Mouse (Mus musculus) testis, adult 2 months (tissue): ENCODE results near the gene Fam92b. TPM values are rescaled to one million over a fixed set of nuclear protein-coding genes. Genes with fewer than 3 reads are reported as not detected.

Source experiments
- H3K27ac ChIP-seq: fragments of 200-500 bp; 2 replicates; pipeline ENCODE4 v1.5.1; 2012; ENCODE audit warnings: low read depth, low read length; ENCODE audit not compliant: control insufficient read depth, insufficient read depth
- H3K27me3 ChIP-seq: fragments of 200-500 bp; 2 replicates; pipeline ENCODE4 v1.6.1; 2012; ENCODE audit warnings: mild to moderate bottlenecking, low read length, moderate library complexity; ENCODE audit not compliant: control insufficient read depth, insufficient read depth
- H3K36me3 ChIP-seq: fragments of 200-500 bp; 2 replicates; pipeline ENCODE4 v1.6.1; 2012; ENCODE audit warnings: mild to moderate bottlenecking, low read length; ENCODE audit not compliant: control insufficient read depth, insufficient read depth
- H3K4me1 ChIP-seq: fragments of 200-500 bp; 2 replicates; pipeline ENCODE4 v1.6.1; 2012; ENCODE audit warnings: low read length; ENCODE audit not compliant: control insufficient read depth, insufficient read depth
- H3K4me3 ChIP-seq: fragments of 200-500 bp; 2 replicates; pipeline ENCODE4 v1.5.1; 2012; ENCODE audit warnings: low read depth, mild to moderate bottlenecking, low read length, moderate library complexity, mixed read lengths; ENCODE audit not compliant: control insufficient read depth
- CTCF ChIP-seq: fragments of 200-500 bp; IDR thresholded peaks from 2 replicates; pipeline ENCODE4 v1.5.1; 2012; ENCODE audit warnings: low read depth, mild to moderate bottlenecking, inconsistent platforms, low read length, moderate library complexity; ENCODE audit not compliant: control insufficient read depth, insufficient read depth, insufficient replicate concordance
- POLR2A ChIP-seq: fragments of 200-500 bp; IDR thresholded peaks from 2 replicates; pipeline ENCODE4 v1.6.1; 2012; ENCODE audit warnings: low read depth, mild to moderate bottlenecking, inconsistent platforms, low read length, moderate library complexity; ENCODE audit not compliant: control insufficient read depth
- polyA plus RNA-seq: library from polyadenylated mRNA; depleted of rRNA; stranded (reverse); fragments of >200 nt; gene quantifications from 2 replicates; pipeline ENCODE4 v1.2.3, GENCODE M21; 2012

The Fam92b gene
- polyA plus RNA-seq, 1 experiment = 10.9 TPM

DNA sequence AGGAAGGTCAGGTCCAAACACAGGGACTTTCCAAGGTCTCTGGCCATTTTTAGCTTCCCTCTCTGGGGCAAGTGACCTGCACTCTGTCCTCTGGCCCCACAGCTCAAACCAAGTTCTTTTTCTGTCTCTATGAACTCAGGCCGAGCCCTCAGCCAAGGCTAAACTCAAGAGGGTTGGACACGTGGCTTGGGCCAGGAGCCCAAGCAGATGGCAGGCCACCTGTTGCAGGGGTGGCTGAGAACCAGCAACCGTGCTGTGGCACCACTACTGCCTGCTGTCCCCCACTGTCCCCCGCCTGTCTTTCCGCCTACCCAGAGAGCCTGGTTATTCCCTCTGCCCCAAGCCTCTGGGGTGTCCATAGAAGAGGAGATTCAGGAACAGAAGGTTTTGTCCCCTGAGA is 36.7 kb upstream of the Fam92b start:
- Histone ChIP-seq H3K4me3 (no peak overlapping the region), H3K36me3 (no peaks in the 10 kb centered on the region), H3K27me3 (no peaks in the 10 kb centered on the region), H3K4me1 (peaks cover 2% of the 10 kb centered on the region), H3K27ac (no peak overlapping the region; the same call in 1 of the 2 replicates)
- no peak for TF ChIP-seq CTCF
- no peak for TF ChIP-seq POLR2A

DNA sequence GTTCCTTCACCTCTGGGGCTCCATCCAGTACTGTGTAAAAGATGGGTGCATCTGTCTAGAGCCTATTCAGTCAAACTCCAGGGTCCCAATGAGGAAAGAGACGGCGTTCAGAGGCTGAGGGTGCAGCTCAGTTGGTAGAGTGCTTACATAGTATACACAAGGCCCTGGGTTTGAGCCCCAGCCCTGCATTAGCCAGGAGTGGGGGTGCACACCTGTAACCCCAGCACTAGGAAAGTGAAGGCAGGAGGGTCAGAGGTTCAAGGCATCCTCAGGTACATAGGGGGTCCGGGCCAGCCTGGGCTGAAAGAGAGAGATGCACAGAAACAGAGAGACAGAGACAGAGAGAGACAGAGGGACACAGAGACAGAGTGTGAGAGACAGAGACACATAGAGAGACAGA is 36.0 kb upstream of the Fam92b start:
- Histone ChIP-seq H3K27ac (no peak overlapping the region), H3K4me1 (peaks cover 2% of the 10 kb centered on the region), H3K27me3 (no peaks in the 10 kb centered on the region), H3K4me3 (no peak overlapping the region), H3K36me3 (no peaks in the 10 kb centered on the region)
- no peak for TF ChIP-seq CTCF
- no peak for TF ChIP-seq POLR2A

- Histone ChIP-seq H3K4me3 (no peak overlapping the region), H3K27ac (no peak overlapping the region), H3K36me3 (no peaks in the 10 kb centered on the region), H3K27me3 (no peaks in the 10 kb centered on the region), H3K4me1 (peaks cover 5% of the 10 kb centered on the region)
- TF ChIP-seq POLR2A = no peak
- TF ChIP-seq CTCF = no peak
Measured at GRCm38 (mm10) chr8:120212596-120212995, 35.3 kb upstream of the Fam92b start.

DNA sequence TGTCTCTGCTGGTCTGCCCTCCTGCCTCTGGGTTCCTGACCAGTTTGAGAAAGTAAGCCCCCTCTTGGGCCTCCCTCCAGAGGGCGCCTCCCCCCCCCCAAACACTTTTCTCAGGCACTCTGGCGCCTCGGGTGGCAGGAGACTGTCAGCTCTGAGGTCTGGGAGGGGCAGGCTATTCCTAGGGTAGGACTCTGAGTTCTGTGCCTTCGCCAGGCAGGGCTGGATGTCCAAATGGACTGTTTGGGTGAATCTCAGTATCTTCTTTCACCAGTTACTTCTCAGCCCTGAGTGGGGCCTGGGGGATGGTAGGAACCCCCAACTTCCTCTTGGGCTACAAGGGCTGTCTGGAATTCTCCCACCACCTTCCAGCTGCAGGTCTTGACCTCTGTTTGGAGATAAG is 34.1 kb upstream of the Fam92b start:
- no peak overlapping the region for H3K27ac ChIP-seq

DNA sequence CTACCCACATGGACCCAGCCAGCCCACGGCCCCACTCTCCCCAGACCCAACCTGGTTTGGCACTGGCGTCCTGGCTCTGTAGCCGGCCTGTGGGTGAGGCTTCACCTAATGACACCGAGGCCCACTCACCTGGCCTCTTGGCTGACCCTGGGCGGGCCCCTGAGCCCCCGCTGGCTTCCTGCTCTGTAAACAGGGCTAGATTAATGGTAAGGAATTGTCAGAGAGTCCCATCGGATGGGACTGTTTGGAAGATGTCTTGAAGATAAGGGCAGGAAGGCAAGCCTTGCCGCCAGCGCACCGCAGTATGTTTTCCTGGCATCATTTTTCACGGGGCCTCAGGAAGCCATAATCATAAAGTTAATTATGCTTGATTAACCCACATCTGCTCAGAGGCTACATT is 30.8 kb upstream of the Fam92b start:
- Histone ChIP-seq H3K27ac (no peak overlapping the region), H3K4me3 (no peak overlapping the region), H3K36me3 (no peaks in the 10 kb centered on the region), H3K27me3 (no peaks in the 10 kb centered on the region), H3K4me1 (peaks cover 9% of the 10 kb centered on the region)
- TF ChIP-seq CTCF (no peak), POLR2A (no peak)

More for the DNA sequence above, 34.1 kb upstream of the Fam92b start:
- Histone ChIP-seq H3K36me3 (no peaks in the 10 kb centered on the region), H3K27me3 (no peaks in the 10 kb centered on the region), H3K4me3 (no peak overlapping the region), H3K4me1 (peaks cover 3% of the 10 kb centered on the region)
- no peak for TF ChIP-seq CTCF
- TF ChIP-seq POLR2A = no peak

- TF ChIP-seq POLR2A = no peak
- TF ChIP-seq CTCF = no peak
- no peak overlapping the region for H3K27ac ChIP-seq
- H3K36me3 ChIP-seq = no peaks in the 10 kb centered on the region
- H3K4me3 ChIP-seq = no peak overlapping the region
- no peaks in the 10 kb centered on the region for H3K27me3 ChIP-seq
- H3K4me1 ChIP-seq = peaks cover 9% of the 10 kb centered on the region
Measured at GRCm38 (mm10) chr8:120207364-120207763, 30.1 kb upstream of the Fam92b start.

DNA sequence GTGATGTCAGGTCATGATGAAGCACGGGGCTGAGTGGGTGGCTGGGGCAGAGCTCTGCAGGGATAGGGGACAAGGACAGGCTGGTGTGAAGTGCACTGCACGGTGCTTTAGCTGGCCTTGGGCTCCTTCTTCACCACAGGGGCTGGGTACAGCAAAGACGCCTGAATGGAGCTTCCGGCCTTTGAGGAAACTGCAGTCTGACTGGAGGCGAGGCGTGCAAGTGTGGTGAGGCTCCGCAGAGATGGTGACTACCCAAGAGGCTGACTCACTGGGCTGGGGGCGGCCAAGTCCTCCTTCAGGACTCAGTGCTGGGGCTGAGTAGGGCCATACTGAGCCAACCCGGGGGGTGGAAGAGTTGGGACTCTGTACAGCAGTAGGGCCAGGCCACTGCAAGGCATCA is 28.6 kb upstream of the Fam92b start:
- Histone ChIP-seq H3K27ac (no peak overlapping the region), H3K4me3 (peak overlapping the region; percentile 28), H3K36me3 (no peaks in the 10 kb centered on the region), H3K4me1 (peaks cover 9% of the 10 kb centered on the region), H3K27me3 (no peaks in the 10 kb centered on the region)
- TF ChIP-seq POLR2A (no peak), CTCF (no peak)
